Mouse (Mus musculus) stomach, embryonic 15.5 days (tissue): Measurements from ENCODE around the gene Arid5a. TPM values are rescaled to one million over a fixed set of nuclear protein-coding genes. Genes with fewer than 3 reads are reported as not detected.

Source experiments
- ATAC-seq: fragments of 200-750 bp; cut with Nextera tagmentation; 2 replicates; pipeline ENCODE4 v1.8.0; 2017; ENCODE audit warnings: low read depth, moderate number of reproducible peaks, moderate TSS enrichment; ENCODE audit not compliant: insufficient read depth, low FRiP score
- H3K27ac ChIP-seq: fragments of 300-500 bp; sonication (generic); 2 replicates; pipeline ENCODE4 v1.5.1; 2015; ENCODE audit warnings: mild to moderate bottlenecking, inconsistent platforms
- H3K27me3 ChIP-seq: fragments of 300-500 bp; sonication (generic); replicated peaks from 2 replicates; pipeline ENCODE4 v1.6.1; 2015; ENCODE audit warnings: inconsistent platforms
- H3K36me3 ChIP-seq: fragments of 300-500 bp; sonication (generic); 2 replicates; pipeline ENCODE4 v1.6.1; 2015; ENCODE audit warnings: inconsistent platforms
- H3K4me1 ChIP-seq: fragments of 300-500 bp; sonication (generic); 2 replicates; pipeline ENCODE4 v1.6.1; 2015; ENCODE audit warnings: inconsistent platforms
- H3K4me2 ChIP-seq: fragments of 300-500 bp; sonication (generic); 2 replicates; pipeline ENCODE4 v1.6.1; 2015; ENCODE audit warnings: mild to moderate bottlenecking, inconsistent platforms
- H3K4me3 ChIP-seq: fragments of 300-500 bp; sonication (generic); replicated peaks from 2 replicates; pipeline ENCODE4 v1.5.1; 2015; ENCODE audit warnings: inconsistent platforms
- H3K9ac ChIP-seq: fragments of 300-500 bp; sonication (generic); 2 replicates; pipeline ENCODE4 v1.6.1; 2015; ENCODE audit warnings: inconsistent platforms
- H3K9me3 ChIP-seq: fragments of 300-500 bp; sonication (generic); 2 replicates; pipeline ENCODE4 v1.6.1; 2016; ENCODE audit warnings: inconsistent platforms
- WGBS: fragments of 180-500 bp; shearing (Covaris S2); methylation state at CpG from one replicate; pipeline ENCODE4 v1.1.7; 2015; 5-methylcytosine and 5-hydroxymethylcytosine counted together
- polyA plus RNA-seq: library from polyadenylated mRNA; unstranded; fragments of >200 nt; fragmentation: Nextera tagmentation; extraction: Ambion mirVana; gene quantifications from 2 replicates; pipeline ENCODE4 v1.2.1, GENCODE M21; 2015

Gene Arid5a
- polyA plus RNA-seq, result 3.5 and 4.7 TPM in 2 replicates

DNA sequence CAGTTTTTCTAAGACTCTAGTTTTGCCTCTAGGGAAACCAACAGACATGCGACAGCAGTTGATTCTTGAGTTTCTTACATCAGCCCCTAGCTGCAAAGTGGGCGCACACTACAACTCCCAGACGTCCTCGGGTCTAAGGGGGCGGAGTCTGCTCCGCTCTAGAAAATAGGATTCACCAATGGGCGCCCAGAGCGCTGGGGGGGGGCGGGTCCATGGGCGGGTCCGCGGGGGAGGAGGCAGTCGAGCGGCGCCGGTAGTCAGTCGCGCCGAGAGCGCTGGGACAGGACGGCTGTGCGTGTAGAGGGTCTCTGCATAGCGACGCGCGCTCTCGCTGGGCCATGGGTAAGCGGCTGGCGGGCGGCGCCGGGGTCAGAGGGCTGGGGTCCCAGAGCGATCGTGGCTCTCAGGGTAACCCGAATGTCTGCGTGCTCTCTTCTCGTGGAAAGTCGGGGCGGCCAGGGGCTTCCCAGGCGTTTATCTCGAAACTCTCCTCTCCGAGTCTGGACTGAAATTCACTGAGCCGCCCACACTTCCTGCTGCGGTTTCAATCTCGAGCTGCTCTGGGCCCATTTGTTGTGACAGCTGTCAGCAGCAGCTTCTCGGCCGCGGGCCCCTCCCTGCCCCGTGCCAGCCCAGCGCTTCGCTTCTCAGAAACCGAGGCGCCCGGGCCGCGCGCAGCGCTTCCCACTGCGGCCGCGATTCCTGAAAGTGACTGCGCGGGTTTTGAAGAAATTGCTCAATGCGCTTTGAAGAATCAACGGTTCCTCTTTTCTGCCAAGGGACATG is at the start of gene Arid5a:
Arid5a (plus strand) TSS at position 239 of the 786 bp plus-strand sequence.
- ATAC-seq, result peak; percentile 87
- H3K4me2 ChIP-seq, result peak within 1 kb of the TSS; percentile 88
- H3K27me3 ChIP-seq, result peaks cover 16% of the 10 kb centered on the region
- peaks cover 20% of the 10 kb centered on the region for H3K4me1 ChIP-seq
- peak within 1 kb of the TSS; percentile 70 for H3K4me3 ChIP-seq
- no peaks in the 10 kb centered on the region for H3K9me3 ChIP-seq
- peak within 1 kb of the TSS; percentile 37; the same call in 1 of the 2 replicates for H3K9ac ChIP-seq
- H3K27ac ChIP-seq, result peak within 1 kb of the TSS; percentile 38; the same call in 1 of the 2 replicates
- under 1% methylated on average over 65 of the region's 65 CpGs for WGBS
- no peaks in the 10 kb centered on the region for H3K36me3 ChIP-seq

DNA sequence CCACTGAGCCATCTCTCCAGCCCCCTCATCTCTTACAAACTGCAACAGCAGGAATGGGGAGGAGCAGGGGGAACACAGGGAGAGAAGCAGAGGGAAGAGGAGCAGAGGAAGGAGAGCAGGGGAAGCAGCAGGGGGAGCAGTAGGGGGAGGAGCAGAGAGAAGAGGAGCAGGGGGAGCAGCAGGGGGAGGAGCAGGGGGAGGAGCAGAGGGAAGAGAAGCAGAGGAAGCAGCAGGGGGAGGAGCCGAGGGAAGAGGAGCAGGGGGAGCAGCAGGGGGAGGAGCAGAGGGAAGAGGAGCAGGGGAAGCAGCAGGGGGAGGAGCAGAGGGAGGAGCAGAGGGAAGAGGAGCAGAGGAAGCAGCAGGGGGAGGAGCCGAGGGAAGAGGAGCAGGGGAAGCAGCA is 48.9 kb upstream of the Arid5a start:
- no peak overlapping the region for H3K27ac ChIP-seq
- H3K9ac ChIP-seq, result no peak overlapping the region
- WGBS, result 76% methylated on average over 2 of the region's 2 CpGs
- no peak for ATAC-seq
- no peak overlapping the region for H3K4me3 ChIP-seq
- no peaks in the 10 kb centered on the region for H3K36me3 ChIP-seq
- no peaks in the 10 kb centered on the region for H3K27me3 ChIP-seq
- H3K9me3 ChIP-seq, result no peaks in the 10 kb centered on the region
- no peaks in the 10 kb centered on the region for H3K4me1 ChIP-seq
- H3K4me2 ChIP-seq, result no peak overlapping the region

DNA sequence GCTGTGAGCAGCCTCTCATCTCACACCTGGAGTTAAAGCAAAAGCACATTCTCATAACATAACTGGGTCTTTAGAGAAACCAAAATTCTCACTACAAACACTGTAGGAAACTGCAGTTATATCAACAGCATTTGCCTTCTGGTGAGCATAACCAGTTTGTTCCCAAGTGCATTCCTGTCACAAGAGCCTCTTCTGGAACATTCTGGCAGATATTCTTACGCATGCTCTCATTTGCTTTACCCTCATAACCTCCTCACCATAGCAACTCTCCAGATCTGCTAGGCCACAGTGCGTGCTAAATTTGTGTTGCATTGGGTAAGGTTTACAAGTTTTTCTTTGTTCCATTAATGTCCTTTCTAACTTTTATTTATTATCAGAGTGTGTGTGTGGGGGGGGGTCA is 48.3 kb upstream of the Arid5a start:
- no peak overlapping the region for H3K4me3 ChIP-seq
- H3K27me3 ChIP-seq, result no peaks in the 10 kb centered on the region
- no peak overlapping the region for H3K9ac ChIP-seq
- no peak overlapping the region for H3K4me2 ChIP-seq
- no peak overlapping the region for H3K27ac ChIP-seq
- H3K9me3 ChIP-seq, result no peaks in the 10 kb centered on the region
- no peak for ATAC-seq
- WGBS, result 90% methylated on average over 2 of the region's 2 CpGs
- no peaks in the 10 kb centered on the region for H3K36me3 ChIP-seq
- H3K4me1 ChIP-seq, result no peaks in the 10 kb centered on the region

DNA sequence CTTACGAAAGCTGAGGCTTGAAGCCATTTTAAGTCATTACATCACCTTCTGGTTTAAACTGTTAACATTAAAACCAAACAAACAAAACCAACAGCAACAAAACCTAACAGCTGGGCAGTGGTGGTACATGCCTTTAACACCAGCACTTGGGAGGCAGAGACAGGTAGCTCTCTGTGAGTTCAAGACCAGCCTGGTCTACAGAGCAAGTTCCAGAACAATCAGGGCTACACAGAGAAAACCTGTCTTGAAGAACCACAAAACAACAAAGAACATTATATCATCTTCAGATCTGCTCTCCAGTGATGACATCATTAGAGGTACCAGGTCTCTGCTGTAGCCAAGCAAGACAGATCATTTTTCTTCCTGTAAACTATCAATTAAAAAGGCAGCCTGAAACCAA is 47.1 kb upstream of the Arid5a start:
- Histone ChIP-seq H3K27ac (no peak overlapping the region), H3K9me3 (no peaks in the 10 kb centered on the region), H3K4me2 (no peak overlapping the region), H3K9ac (no peak overlapping the region), H3K4me1 (no peaks in the 10 kb centered on the region), H3K27me3 (no peaks in the 10 kb centered on the region), H3K4me3 (no peak overlapping the region), H3K36me3 (no peaks in the 10 kb centered on the region)
- ATAC-seq, result no peak
- WGBS, result 93% methylated on average over 1 of the region's 1 CpGs

DNA sequence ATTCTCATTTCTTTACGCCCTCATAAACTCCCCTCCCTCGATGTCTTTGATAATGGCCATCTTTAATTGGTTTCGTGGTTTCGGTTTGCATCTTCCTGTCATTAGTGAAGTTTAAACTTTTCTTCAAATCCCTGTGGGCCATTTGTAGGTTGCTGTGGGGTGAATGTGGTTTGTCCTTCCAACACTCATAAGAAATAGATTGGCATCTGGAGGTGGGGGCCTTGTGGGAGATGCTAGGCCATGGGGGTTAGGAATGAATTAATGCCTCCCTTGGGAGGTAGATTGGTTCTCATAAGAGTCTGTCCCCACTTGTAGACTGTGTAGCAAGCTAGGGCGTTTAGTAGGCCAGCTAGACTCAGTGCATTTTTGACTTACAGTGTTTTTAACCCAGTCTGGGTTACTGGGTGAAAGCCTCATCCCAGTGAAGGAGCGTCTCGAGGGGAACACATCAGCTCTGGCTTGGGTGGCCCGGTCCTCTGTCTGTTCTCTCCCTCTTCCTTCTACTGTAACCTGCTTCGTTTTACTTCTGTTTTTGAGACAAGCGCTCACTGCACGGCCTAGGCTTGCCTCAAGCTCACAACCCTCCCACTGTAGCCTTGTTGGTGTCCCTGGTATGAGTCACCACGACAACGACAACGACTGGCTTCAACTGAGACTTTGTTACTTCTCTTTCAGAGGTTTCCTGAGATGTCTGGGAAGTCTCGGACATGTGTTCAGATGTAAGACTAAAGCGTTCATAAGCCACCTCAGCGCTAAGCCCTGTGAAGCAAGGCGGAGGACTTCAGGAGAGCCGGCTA is 45.6 kb upstream of the Arid5a start:
- Histone ChIP-seq H3K27me3 (no peaks in the 10 kb centered on the region), H3K36me3 (no peaks in the 10 kb centered on the region), H3K9me3 (no peaks in the 10 kb centered on the region), H3K27ac (no peak overlapping the region), H3K4me1 (no peaks in the 10 kb centered on the region), H3K4me2 (no peak overlapping the region), H3K4me3 (no peak overlapping the region), H3K9ac (no peak overlapping the region)
- no peak for ATAC-seq
- 78% methylated on average over 19 of the region's 19 CpGs for WGBS

DNA sequence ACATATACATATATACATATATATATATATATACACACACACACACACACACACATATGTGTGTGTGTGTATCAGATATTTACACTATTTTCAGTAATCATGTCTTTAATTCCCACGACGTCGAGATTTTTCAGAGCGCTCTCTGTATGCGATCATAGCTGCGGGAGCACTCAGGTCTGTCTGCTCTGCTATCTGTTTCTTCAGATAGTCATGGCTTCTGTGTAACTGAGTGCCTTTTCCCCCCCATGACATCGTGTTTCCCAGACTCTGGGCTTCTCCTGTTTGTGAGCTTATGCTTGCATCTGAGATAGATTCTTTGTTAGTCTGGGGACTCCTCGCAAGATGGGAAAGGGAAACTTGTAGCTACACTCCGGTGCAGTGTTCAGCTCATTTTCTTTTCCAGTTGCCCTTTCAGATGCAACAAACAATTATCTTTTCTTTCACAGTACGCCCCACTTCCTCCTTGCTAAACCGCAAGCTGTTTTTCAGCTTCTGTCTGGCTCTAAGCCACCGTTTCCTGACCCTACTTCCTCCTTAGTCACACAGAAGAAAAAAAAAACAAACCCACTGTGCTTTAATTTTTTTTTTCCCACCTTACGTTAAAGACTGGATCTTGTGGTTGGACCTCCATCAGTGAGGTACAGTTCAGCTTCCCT is 43.6 kb upstream of the Arid5a start:
- Histone ChIP-seq H3K4me1 (0 out of 2 replicates have a peak, but pooled peaks cover under 1% of the 10 kb centered on the region), H3K9me3 (no peaks in the 10 kb centered on the region), H3K4me3 (no peak overlapping the region), H3K4me2 (0 out of 2 replicates have a peak overlapping the region, but pooled peaks have one; percentile 19), H3K36me3 (no peaks in the 10 kb centered on the region), H3K27ac (peak overlapping the region; percentile 37), H3K27me3 (no peaks in the 10 kb centered on the region), H3K9ac (no peak overlapping the region)
- ATAC-seq, result no peak
- 50% methylated on average over 13 of the region's 13 CpGs for whole genome bisulfite sequencing

DNA sequence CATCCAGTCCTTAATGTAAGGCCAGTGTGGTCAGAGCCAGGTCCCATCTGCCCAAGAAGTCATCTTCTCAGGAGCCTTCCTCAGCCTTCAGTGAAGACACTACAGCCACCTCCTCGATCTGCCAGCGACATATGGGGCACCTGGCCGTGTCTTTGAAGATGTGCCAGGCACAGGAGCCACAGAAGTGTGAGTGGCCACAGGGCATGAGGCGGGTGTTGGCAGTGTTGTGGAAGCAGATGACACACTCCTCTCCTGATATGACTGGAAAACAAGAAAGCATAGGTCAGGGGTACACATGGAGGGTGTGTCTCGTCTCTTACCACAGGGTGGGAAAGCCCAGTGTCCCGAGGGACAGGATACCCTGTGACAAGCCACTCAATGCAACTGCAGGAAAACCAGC is 41.2 kb upstream of the Arid5a start:
- ATAC-seq, result no peak
- WGBS, result 88% methylated on average over 6 of the region's 6 CpGs
- H3K9me3 ChIP-seq, result no peaks in the 10 kb centered on the region
- H3K4me3 ChIP-seq, result no peak overlapping the region
- no peak overlapping the region for H3K9ac ChIP-seq
- H3K4me2 ChIP-seq, result no peak overlapping the region
- H3K27me3 ChIP-seq, result peaks cover 4% of the 10 kb centered on the region; the same call in 1 of the 2 replicates
- peaks cover 17% of the 10 kb centered on the region for H3K4me1 ChIP-seq
- H3K27ac ChIP-seq, result no peak overlapping the region
- no peaks in the 10 kb centered on the region for H3K36me3 ChIP-seq

DNA sequence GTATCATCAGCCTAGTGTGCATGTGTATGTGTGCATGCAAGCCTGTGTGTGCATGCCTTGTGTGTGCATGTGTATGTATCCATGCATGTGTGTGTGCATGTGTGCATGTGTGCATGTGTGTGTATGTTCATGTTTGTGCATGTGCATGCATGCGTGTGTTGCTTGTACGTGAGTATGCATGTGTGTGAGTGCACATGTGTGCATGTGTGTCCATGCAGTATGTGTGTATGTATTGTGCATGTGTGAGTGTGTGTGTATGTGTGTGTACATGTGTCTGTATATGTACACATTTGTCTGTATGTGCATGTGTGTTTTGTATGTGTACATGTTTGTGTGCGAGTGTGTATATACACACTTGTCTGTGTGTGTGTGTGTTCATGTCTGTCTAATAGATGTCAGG is 39.9 kb upstream of the Arid5a start:
- no peak overlapping the region for H3K4me3 ChIP-seq
- H3K27me3 ChIP-seq, result peaks cover 4% of the 10 kb centered on the region; the same call in 1 of the 2 replicates
- H3K27ac ChIP-seq, result no peak overlapping the region
- H3K4me1 ChIP-seq, result peaks cover 24% of the 10 kb centered on the region
- no peak for ATAC-seq
- no peaks in the 10 kb centered on the region for H3K36me3 ChIP-seq
- WGBS, result 96% methylated on average over 3 of the region's 3 CpGs
- H3K9ac ChIP-seq, result no peak overlapping the region
- no peak overlapping the region for H3K4me2 ChIP-seq
- H3K9me3 ChIP-seq, result no peaks in the 10 kb centered on the region

DNA sequence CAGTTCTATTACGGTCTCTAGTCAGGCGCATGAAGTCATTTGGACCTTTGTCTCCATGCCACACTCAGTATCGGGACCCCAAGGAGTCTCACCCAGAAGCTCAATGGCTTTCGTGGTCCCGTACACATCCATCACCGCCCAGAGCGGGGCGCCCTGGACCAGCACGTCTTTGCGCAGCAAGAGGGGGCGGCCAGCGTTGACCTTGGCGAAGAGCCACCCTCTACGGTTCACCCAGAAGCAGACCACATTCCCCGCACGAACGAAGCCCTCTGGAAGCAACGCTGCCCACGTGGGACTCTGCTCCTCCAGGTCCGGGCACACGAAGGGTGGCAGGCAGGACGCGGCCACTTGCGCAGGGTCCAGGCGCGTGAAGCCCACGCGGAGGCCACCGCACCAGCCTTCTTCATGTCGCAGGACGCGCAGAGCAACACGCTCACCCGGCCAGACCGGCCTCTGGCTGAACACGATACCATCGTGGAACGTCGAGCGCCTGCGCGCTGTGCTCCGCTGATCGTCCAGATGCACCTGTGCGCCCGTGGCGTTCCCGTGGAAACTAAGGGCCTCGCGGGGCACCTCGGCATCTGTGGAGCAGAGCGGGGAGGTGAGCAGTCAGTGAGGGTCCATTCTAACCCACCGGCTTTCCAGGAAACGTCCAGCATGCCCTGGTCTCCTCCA is 38.3 kb upstream of the Arid5a start:
- Histone ChIP-seq H3K9ac (no peak overlapping the region), H3K4me1 (peaks cover 32% of the 10 kb centered on the region), H3K9me3 (no peaks in the 10 kb centered on the region), H3K36me3 (no peaks in the 10 kb centered on the region), H3K27me3 (peaks cover 4% of the 10 kb centered on the region; the same call in 1 of the 2 replicates), H3K27ac (no peak overlapping the region), H3K4me2 (peak overlapping the region; percentile 43), H3K4me3 (no peak overlapping the region; the same call in 1 of the 2 replicates)
- WGBS, result 42% methylated on average over 54 of the region's 54 CpGs
- ATAC-seq, result no peak

DNA sequence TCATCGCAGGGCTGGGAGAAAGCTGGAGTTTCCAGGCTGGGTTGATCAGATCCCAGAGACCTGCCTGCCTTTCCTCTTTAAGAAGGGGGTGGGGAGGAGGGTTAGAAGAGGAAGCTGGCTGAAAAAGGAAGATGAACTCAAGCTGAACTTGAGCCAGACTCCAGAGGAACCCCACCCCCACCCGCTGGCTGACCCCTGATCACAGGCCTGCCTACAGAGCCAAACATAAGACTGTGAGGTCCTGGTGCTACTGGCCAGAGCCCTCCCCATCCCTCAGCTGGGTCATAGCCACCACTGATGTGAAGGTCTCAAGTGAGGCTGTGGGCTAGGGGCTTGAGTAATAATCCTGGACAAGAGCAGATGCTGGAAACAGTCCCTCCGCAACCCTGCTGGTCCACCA is 36.9 kb upstream of the Arid5a start:
- Histone ChIP-seq H3K4me2 (peak overlapping the region; percentile 29; the same call in 1 of the 2 replicates), H3K36me3 (no peaks in the 10 kb centered on the region), H3K4me1 (peaks cover 32% of the 10 kb centered on the region), H3K9me3 (no peaks in the 10 kb centered on the region), H3K9ac (no peak overlapping the region), H3K27me3 (peaks cover 4% of the 10 kb centered on the region; the same call in 1 of the 2 replicates), H3K27ac (peak overlapping the region; percentile 87), H3K4me3 (no peak overlapping the region)
- WGBS, result 30% methylated on average over 3 of the region's 3 CpGs
- no peak for ATAC-seq

DNA sequence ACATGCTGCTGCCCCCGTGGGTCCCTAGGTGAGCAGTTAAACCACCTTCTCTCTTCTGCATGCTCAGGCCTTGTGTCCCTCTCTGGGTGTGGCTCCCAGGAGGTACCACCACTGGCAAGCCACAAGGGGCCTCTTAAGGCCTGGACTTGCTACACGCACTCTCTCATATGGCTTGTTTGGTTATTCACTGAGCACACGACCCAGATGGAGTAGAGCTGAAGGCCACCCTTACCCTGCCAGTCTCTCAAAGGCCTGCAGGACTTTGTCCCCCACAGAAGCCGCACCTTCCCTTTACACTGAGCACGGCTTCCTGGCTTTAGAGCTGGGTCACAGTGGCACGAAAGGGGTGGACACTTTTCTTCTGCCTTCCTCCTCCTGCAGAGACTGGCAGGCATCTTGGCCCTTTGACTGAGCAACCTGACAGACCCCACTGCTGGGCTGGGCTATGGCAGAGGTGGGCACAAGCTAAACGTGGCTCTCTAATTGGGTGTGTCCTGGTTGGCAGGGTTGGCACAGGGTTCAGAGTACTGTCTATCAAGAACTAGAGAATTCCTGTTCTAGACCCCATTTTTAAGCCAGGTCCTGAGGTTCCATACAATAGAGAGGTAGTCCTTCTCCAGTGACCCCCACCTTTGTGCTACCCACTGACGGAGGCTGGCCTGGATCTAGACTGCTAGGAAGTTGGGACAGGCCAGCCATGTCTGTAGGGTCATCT is 35.9 kb upstream of the Arid5a start:
- peak overlapping the region; percentile 29 for H3K4me2 ChIP-seq
- H3K9me3 ChIP-seq, result no peaks in the 10 kb centered on the region
- no peak overlapping the region for H3K9ac ChIP-seq
- H3K27me3 ChIP-seq, result peaks cover 4% of the 10 kb centered on the region; the same call in 1 of the 2 replicates
- no peak overlapping the region for H3K4me3 ChIP-seq
- peaks cover 32% of the 10 kb centered on the region for H3K4me1 ChIP-seq
- H3K27ac ChIP-seq, result peak overlapping the region; percentile 87
- WGBS, result 55% methylated on average over 8 of the region's 8 CpGs
- peak; percentile 54 for ATAC-seq
- H3K36me3 ChIP-seq, result no peaks in the 10 kb centered on the region
